Mouse (Mus musculus): ENCODE measurements at regions not wholly inside any gene's neighbourhood (a gene's known extent, or its start where the extent isn't known, plus 50 kb on each side); places are given as distances from the start of the nearest gene placed in this dataset.

- H3K27me3 ChIP-seq (ENCODE audit: control insufficient read depth in 1 of 2, insufficient read depth in 2 of 2, low read length in 2 of 2), result no peaks in the 10 kb centered on the region; a peak in 1 of 4 replicates
- no peaks in the 10 kb centered on the region for H3K36me3 ChIP-seq (ENCODE audit: control insufficient read depth in 1 of 2, insufficient read depth in 2 of 2, low read length in 2 of 2)
- H3K9me3 ChIP-seq (replicated peaks; ENCODE audit: insufficient read depth, low read length), result no peaks in the 10 kb centered on the region
- no peak overlapping the region for H3K4me3 ChIP-seq (ENCODE audit: control insufficient read depth in 1 of 2, insufficient read depth in 1 of 2, low read depth in 2 of 2, low read length in 2 of 2)
- TF ChIP-seq SIN3A (IDR thresholded peaks at IDR 0.05; ENCODE audit: low read length) (no peak), CTCF (IDR thresholded peaks at IDR 0.05 in 2 of 3, conservative IDR thresholded peaks at IDR 0.05 in 1 of 3; ENCODE audit: control insufficient read depth in 1 of 3, insufficient read depth in 1 of 3, low read depth in 2 of 3, low read length in 3 of 3, poor library complexity in 1 of 3, severe bottlenecking in 1 of 3) (no peak), MAZ (IDR thresholded peaks at IDR 0.05; ENCODE audit: low read depth, low read length) (no peak), GATA1 (IDR thresholded peaks at IDR 0.05; ENCODE audit: low read depth, low read length) (no peak), GABPA (IDR thresholded peaks at IDR 0.05; ENCODE audit: low read depth, low read length) (no peak), NELFE (IDR thresholded peaks at IDR 0.05; ENCODE audit: low read depth, low read length) (no peak)
- no peaks in the 10 kb centered on the region for H3K79me2 ChIP-seq (ENCODE audit: control insufficient read depth, insufficient read depth, low read length, poor library complexity)
- H3K4me1 ChIP-seq (ENCODE audit: control insufficient read depth in 1 of 2, insufficient read depth in 2 of 2, low read length in 2 of 2), result no peaks in the 10 kb centered on the region
- no peak for DNase-seq (ENCODE audit: low read depth, low spot score)
- no peak overlapping the region for H3K27ac ChIP-seq (ENCODE audit: control insufficient read depth, low read depth, low read length)
- H3K9ac ChIP-seq (ENCODE audit: control insufficient read depth, low read depth, low read length, poor library complexity, severe bottlenecking), result no peak overlapping the region
These were observed 50.5 kb upstream of the Ednra start for GRCm38 (mm10) chr8:77774551-77775335.

- H3K27me3 ChIP-seq (ENCODE audit: control insufficient read depth in 1 of 2, insufficient read depth in 2 of 2, low read length in 2 of 2), result no peaks in the 10 kb centered on the region; a peak in 1 of 4 replicates
- H3K4me3 ChIP-seq (ENCODE audit: control insufficient read depth in 1 of 2, insufficient read depth in 1 of 2, low read depth in 2 of 2, low read length in 2 of 2), result no peak overlapping the region
- no peaks in the 10 kb centered on the region for H3K9me3 ChIP-seq (replicated peaks; ENCODE audit: insufficient read depth, low read length)
- no peak overlapping the region for H3K27ac ChIP-seq (ENCODE audit: control insufficient read depth, low read depth, low read length)
- TF ChIP-seq MEF2A (IDR thresholded peaks at IDR 0.05; ENCODE audit: extremely low read depth, insufficient replicate concordance, low read depth, low read length, poor library complexity, severe bottlenecking) (no peak), MXI1 (IDR thresholded peaks at IDR 0.05; ENCODE audit: low read depth, low read length) (no peak), BHLHE40 (IDR thresholded peaks at IDR 0.05; ENCODE audit: borderline replicate concordance, low read depth, low read length) (no peak), POLR2AphosphoS5 (IDR thresholded peaks at IDR 0.05; ENCODE audit: borderline replicate concordance, low read depth, low read length) (no peak), RCOR1 (IDR thresholded peaks at IDR 0.05; ENCODE audit: low read depth, low read length) (no peak), EP300 (IDR thresholded peaks at IDR 0.05; ENCODE audit: low read depth in 1 of 2, low read length in 2 of 2) (no peak), ELF1 (IDR thresholded peaks at IDR 0.05; ENCODE audit: low read depth, low read length) (no peak), GABPA (IDR thresholded peaks at IDR 0.05; ENCODE audit: low read depth, low read length) (no peak), GATA1 (IDR thresholded peaks at IDR 0.05; ENCODE audit: low read depth, low read length) (no peak), SIN3A (IDR thresholded peaks at IDR 0.05; ENCODE audit: low read length) (no peak), UBTF (IDR thresholded peaks at IDR 0.05; ENCODE audit: borderline replicate concordance, insufficient read depth, low read depth, low read length) (no peak), USF1 (IDR thresholded peaks at IDR 0.05; ENCODE audit: low read depth, low read length) (no peak), NELFE (IDR thresholded peaks at IDR 0.05; ENCODE audit: low read depth, low read length) (no peak)
- H3K79me2 ChIP-seq (ENCODE audit: control insufficient read depth, insufficient read depth, low read length, poor library complexity), result no peaks in the 10 kb centered on the region
- H3K36me3 ChIP-seq (ENCODE audit: control insufficient read depth in 1 of 2, insufficient read depth in 2 of 2, low read length in 2 of 2), result no peaks in the 10 kb centered on the region
- H3K4me1 ChIP-seq (ENCODE audit: control insufficient read depth in 1 of 2, insufficient read depth in 2 of 2, low read length in 2 of 2), result no peaks in the 10 kb centered on the region
- H3K9ac ChIP-seq (ENCODE audit: control insufficient read depth, low read depth, low read length, poor library complexity, severe bottlenecking), result no peak overlapping the region
- DNase-seq (ENCODE audit: low read depth, low spot score), result no peak
These were observed 51.3 kb upstream of the Ednra start for GRCm38 (mm10) chr8:77775526-77775925.
